Mouse (Mus musculus): ENCODE measurements around the gene Cdk5rap2.

Cdk5rap2 gene

DNA sequence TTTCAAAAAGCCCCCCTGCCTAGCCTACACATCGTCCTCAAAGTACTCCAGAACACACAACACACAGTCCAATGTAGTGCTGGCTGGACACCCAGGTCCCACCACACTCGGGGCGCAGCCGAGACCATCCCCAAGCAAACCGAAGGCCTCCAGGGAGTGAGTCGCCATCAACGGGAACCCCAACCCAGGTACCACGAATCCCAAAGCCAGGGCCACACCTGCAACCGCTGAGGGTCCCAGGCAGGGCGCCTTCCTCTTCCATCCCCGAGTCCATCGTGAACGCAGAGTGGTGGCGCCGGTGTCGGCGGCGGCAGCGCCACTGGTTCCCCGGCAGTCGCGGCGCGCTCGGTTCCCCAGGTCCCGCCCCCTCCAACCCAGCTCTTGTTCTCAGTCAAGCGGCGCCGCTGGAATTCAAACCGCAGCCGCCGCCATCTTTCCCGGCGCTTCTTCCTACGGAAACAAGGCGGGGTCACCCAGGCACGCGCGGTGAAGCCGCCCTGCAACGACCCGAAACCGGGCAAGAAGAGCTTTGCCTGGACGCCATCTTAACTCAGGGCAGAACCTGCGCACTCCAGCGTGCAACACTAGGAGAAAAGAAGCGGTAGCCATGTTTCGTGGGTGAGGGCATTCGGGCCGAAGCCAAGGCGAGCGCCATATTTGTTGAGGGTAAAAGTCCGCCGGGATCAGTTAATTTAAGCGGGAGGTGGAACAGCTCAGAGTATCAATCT lies at the start of gene Cdk5rap2:
TSS of gene Cdk5rap2 (minus strand) at position 450 of the 728 bp plus-strand sequence.
- DNase-seq (ENCODE audit: low spot score): peak; percentile 96

DNA sequence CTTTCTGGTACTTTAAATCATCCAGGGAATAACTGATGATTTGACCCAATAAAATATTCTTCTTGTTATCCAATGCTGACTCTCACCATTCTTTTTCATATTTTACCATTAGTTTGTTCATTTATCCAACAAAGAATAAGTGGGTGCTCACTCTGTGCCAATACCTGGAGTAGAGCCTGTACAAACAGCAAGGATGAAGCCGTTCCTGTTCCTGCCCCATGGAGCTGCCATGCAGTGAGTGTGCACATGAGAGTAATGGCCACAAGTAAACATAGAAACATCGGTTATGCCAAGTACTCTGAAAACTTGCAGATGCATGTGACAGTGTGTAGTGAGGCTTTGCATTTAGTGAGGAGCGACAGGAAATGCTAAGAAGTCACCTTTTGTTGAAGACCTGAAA lies 41.9 kb upstream of the Cdk5rap2 start:
- no peak for DNase-seq (ENCODE audit: low spot score)

DNA sequence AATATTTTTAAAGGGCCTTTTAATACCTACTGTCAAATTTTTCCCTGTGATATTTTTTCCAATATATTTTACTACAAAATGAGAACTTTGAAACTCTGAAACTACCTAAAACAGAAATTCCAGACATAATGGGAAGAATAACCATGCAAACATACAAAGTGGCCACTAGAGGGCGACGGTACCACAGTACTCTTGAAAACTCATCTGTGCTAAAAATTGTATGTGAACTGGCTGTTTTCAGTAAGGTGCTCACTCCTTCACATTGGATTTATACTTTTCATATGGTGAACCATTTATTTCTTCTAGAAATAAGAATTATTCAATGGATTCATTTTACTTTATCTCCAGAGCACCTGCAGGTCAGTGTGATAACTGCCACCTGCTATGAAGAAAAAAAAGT lies 41.5 kb upstream of the Cdk5rap2 start:
- DNase-seq (ENCODE audit: low spot score): peak; percentile 16

DNA sequence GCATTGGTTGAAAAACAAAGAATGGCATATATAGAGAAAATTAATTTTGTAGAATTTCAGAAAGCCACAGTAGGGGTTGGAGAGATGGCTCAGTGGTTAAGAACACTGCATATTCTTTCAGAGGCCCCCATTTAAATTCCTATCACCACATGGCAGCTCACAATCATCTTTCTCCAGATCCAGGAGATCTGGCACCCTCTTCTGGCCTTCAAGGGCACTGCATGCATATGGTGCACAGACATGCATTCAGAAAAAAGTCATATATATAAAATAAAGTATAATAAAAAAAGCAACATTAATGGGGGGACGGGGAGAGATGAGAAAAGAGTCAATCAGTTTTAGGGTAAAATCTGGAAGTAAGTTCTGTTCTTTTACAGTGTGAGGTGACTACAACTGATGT lies 39.4 kb upstream of the Cdk5rap2 start:
- no peak for DNase-seq (ENCODE audit: low spot score)

DNA sequence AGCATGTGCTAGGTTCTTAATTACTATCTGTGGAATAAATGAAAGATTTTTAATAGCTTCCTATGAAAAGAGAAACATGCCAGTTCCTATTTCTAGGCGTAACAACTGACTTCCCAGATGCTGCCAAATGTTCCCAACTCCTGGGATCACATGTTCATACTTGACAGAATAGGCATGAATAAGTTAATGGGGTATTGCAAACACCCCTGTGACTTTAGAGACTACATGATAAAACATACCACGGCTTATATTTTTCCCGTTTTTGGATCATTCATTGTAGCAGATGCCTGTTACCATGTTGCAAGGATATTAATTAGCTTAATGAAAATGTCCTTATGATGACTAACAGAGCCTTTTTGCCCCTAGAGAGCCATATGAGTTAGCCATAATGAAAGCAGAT lies 36.5 kb upstream of the Cdk5rap2 start:
- no peak for DNase-seq (ENCODE audit: low spot score)

DNA sequence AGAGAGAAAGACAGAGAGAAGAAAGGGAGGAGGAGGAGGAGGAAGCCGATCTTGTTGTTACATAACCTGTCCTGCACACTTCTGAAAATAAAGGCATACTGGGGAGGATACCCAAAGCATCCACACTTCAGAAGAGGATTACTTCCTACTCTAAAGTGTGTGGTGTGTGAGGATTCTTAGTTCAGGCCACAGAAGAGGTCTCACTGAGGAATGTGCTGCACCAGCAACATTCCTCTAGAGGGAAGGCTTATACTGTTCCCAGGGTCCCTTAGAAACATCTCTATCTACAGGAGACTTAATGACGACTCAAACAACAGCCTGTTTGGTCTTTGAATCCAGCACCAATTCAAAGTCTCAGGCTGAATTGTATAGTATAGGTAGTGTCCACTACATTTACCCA lies 10.0 kb upstream of the Cdk5rap2 start:
- no peak for DNase-seq (ENCODE audit: low spot score)

DNA sequence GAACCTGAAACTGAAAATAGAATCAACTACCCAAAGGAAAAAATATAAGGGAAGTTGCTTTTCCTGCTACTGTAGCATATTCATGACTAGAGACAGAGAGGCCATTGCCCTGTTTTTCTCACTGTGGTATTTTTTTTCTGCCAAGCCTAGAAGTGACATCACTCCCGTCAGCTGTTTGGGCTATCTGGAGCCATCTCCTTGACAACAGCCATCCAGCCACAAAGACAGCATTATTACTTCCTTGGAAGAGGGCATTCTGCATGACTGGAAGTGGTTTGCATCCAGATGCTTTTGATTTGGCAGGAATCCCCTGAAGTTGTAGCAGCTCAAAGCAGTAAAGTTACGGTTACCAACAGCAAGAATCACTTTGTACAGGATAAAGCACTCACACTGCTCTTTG lies 1.9 kb upstream of the Cdk5rap2 start:
- DNase-seq (ENCODE audit: low spot score): no peak

DNA sequence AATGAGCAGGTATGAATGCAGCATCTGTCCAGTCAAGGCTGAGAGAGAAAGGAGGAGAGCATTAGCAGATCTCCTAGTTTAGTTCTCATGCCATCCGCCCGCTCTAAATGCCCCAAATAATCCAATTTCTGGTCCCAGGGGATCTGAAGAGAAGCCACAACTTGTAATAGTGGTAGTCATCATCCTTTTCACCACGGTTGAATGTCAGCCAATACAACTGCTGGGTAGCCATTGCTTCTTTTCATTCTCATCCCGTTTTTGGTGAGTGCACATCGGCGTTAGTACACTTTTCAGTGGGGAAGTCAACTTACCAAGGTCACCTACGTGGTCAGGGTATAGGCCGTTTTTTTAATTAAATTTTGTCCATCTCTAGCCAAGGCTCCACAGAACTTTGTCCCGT lies 787 bp downstream of the Cdk5rap2 start:
- no peak for DNase-seq (ENCODE audit: low spot score)

DNA sequence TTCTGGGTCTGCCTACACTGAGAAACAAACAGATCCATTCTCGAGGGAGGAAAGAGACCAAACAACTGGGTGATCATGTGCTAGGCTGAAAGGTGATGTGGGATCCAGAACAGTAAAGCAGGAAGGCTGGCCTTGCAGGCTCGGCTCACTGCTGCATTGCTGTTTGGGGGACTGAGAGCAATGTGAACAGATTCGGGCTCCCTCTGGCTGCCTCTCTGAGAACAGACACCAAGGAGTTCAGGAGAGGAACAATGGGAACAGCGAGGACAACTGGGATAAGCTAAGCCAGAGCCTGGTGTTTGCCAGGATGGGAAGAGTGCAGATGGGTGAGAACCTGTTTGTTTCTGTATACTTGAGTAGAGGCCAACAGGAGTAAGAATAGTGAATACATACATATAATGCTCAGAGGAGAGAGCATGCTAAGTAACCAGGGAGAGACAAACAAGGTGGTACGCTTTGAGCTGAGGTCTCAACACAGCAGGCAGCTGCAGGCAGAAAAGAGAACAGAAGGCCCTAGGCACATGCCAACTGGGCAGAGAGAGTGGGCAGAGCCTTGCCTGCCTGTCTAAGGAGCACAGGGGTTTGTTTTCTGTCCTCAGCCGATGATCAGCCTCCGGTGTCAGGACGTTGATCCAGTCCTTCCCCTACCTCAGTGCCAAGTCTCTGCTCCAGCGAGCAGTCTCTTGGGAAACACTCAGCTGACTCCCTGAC lies 8.0 kb downstream of the Cdk5rap2 start:
- DNase-seq (ENCODE audit: low spot score): peak; percentile 16

DNA sequence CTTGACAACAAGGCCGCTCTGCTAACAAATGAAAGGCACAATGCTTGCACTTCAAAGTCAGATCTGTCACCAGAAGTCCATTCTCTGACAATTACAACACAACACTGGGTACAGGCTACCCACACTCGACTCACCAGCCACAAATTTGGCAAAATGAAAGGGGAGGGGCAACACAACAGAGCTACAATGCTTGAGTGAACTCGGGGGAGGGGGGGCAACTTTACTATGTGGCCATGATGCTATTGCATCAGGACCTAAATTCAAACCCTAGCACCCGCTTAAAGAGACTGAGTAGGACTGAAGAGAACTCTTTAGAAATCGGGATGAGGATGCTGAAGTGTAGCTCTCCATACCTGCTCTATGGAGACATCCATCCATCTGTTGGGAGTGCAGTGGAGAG lies 10.8 kb downstream of the Cdk5rap2 start:
- no peak for DNase-seq (ENCODE audit: low spot score)

DNA sequence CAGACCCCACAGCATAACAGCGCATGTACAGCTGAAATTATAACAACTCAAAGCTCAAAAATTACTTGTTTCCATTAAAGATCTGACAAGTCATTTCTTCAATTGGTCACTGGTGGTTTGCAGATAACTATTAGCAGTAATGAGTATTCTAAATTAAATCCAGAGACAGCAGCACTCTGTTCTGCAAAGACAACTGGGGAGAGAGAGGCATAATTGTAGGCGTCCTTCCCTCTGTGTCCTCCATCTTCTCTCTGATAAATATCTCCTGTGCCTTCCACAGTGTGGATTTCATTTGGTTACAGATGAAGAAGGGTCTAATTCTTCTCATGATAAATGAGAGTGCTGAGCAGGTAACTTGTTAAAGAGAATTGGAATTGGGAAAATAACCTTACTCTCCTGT lies 11.2 kb downstream of the Cdk5rap2 start:
- DNase-seq (ENCODE audit: low spot score): no peak

DNA sequence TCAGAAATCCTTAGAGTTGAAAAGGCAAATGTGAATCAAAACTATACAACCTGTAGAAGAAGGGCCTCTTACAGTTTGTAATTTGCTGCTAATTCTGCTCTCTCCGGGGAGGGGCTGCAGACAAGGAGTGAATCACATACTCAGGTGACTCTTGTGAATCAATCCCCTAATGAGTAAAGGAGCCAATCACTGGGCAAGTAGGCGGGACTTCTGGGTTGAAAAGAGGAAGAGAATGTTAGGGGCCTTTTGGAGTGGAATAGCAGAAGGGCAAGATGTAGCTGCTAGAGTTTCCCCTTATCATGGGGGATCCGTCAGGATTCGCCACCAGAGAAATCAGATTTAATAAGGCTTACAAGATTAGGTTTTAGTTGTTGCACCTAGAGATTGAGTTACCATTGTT lies 12.2 kb downstream of the Cdk5rap2 start:
- no peak for DNase-seq (ENCODE audit: low spot score)

DNA sequence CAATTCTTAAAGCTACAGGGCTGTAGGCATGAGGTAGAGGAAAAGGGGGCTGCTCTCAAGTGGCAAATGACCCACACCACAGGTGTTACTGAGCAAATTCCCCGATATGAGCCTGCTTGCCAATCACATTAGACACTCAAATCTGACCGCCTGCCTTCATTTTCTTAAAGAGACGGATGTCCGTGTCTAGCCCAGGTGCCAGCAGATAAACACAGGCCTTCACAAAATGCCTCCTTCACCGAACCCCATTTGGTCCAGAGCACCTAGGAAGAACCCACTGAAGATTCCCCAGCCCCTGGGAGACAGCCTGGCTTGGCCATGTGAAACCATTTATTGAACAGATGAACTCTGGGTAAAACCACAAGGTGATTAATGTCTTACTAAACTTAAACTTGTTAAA lies 13.5 kb downstream of the Cdk5rap2 start:
- no peak for DNase-seq (ENCODE audit: low spot score)

DNA sequence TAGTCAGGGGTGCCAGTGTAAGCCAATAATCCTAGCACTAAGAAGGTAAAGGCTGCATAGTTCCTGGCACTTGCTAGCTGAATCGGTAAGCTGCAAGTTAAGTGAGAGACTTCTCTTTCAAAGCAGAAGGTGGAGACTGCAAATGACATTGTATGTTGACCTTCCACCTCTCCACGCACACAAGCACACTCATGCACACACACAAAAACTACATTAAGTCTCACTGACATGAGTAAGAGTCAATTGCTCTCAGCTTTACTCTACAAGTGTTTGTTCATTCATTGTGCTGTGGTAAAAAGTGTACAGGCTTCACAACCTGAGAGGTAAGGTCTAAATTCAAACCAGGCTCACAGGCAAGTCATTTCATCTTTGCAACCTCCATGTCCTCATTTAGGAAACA lies 15.5 kb downstream of the Cdk5rap2 start:
- no peak for DNase-seq (ENCODE audit: low spot score)

DNA sequence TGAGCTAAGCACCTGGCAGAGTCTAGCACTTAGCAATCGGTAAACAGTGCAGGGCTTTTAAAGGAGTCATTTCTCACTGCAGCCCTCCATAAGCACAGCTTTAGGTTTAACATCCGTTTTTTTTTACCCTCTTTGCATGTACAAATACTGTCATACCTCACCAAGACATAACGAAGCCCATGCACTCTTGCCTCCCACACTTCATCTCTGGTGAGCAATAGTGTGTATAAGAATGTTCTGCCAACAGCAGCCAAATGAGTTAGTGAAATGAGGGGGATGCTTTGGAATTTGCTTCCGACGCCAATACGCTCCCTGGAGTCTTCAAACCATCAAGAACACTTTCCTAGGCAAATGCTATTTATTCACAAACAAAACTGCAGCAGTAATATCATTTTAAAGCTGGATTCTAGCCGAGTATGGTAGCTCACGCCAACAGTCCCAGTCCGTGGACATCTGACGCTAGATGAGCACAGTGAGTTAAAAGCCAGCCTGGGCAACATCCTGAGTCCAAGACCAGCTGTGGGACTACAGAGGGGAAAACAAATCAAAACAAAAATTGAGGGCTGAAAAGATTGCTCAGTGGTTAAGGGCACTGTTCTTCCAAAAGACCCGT lies 18.4 kb downstream of the Cdk5rap2 start:
- DNase-seq (ENCODE audit: low spot score): no peak

DNA sequence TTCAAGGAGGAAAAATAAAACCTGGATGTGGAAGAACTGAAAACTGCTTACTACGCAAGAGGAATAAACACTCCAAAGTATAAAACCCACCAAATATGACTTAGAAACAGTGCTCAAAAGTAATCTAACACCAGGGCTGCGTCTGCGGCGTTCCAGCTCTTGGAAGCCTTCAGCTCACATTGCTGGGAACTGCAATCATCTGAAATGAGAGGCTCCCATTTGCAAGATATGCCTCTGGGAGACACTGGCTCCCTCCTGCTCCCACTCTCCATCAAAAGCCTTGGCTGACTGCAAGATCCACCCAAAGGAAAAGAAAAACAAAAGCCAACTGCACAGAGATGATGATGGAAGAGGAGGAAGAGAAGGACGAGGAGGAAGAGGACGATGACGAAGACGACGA lies 19.2 kb downstream of the Cdk5rap2 start:
- DNase-seq (ENCODE audit: low spot score): peak; percentile 21

DNA sequence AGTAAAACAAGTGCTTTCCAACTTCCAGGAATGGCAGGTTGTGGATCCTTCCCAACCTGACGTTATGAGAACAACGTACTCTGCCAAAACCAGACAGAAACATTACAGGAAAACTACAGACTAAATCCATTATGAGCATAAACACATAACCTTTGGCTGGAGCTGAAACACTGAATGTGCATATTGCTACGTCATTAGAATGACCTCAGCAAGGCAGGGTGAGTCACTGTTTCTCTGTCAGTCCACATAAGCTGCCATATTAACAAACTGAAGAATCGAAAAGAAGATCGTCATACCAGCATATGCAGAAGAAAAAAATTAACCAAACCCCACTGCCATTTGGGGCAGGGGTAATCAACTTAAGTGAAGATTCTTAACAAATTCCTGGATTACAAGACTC lies 24.0 kb downstream of the Cdk5rap2 start:
- DNase-seq (ENCODE audit: low spot score): no peak

DNA sequence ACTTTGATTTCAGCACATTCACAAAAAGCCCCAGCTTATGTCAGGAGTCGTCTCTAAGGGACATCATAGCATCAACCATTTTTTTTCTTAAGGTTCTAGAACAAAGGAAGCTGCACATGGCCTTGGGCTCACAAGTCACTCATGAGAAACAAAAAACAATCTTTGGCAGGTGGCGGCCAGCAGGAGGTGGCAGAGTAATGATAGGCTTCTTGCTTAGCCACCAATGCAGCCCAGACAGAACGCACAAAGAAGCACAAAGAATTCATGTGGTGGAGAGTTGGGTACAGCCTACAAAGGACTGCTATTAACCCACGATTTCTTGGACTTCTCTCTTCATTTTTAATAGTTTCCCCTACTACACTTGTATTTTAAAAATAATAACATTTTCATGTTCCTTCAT lies 32.9 kb downstream of the Cdk5rap2 start:
- DNase-seq (ENCODE audit: low spot score): no peak

DNA sequence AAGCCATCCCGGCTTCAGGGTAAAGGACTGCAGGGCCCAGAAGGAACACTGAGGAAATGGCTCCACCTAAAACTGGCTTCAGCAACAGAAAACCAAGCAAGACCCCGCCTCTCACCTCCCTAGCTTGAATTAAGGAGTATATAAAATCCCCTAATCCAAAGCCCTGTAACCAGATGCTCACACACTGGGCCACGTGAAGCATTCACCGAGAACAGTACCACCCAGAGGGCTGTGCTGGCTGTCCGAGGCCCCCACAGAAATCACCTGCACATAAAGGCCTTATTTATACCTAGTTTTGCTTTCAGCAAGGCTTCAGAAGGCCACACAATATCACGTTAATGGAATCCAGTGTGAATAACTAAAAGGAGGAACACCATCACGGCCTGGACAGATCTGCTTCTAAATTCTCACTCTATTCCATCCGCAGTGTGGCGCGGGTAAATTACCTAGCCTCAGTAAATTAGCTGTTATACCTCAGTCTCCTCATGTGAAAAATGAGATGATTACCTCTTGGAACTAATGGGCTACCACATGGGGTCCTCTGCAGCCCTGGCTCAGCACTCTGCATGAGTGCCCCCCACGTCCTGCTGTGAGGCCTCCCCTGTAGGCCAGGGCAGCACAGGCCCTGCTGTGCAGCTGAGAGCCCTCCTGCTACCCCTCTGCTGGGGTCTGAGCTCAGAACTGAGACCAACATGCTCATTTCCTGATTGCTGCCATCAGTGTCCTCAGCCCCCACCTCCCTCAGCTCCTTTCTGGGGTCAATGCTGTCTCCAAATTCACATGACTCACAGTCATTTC lies 45.0 kb downstream of the Cdk5rap2 start:
- no peak for DNase-seq (ENCODE audit: low spot score)

DNA sequence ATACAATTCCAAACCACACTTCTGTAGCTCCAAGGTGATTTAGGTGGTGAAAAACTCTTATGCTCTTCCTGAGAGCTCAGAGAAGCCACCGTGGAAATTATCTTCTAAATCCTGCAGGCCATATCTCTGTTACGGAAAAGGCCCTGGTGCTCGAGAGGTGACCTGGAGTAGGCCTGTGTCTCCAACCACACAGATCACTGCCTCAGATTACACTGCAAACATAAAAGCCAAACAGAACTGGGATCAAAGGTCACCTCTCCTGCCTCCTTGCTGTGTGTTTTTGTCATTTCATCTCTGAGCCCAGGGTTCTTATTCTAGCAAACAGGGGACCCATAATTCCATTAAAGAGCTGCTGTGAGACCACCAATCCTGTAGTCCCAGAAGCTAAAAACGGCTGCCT lies 48.9 kb downstream of the Cdk5rap2 start:
- DNase-seq (ENCODE audit: low spot score): no peak

DNA sequence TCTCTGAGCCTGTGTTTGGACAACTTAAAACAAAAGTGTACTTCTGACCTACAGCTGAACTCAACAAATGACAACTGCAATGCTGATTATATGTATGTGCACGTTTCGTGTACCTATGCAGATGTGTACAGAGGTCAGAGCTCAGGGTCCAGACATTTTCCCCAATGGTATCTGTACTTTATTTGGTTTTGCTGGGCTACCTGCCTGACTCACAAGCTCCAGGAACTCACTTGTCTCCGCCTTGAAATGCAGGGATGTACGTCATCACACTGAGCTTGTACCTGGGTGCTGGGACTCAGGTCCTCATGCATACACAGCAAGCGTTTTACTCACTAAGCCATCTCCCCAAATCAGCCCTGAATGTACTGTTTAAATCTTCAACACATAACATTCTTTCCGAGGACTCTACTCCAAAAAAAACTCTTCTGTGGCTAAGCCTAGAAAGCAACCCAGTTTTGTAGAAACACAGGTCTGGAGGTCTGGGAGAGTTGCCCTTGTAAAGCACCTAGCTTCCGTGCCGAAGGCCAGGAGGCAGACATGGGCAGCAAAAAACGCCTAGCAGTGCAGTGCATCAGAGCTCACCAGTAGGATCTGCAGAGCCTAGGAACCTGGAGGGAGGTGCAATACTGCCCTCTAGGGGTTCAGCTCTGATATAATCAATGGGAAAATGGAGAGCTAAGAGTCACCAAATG lies 54.4 kb downstream of the Cdk5rap2 start:
- DNase-seq (ENCODE audit: low spot score): peak; percentile 54

DNA sequence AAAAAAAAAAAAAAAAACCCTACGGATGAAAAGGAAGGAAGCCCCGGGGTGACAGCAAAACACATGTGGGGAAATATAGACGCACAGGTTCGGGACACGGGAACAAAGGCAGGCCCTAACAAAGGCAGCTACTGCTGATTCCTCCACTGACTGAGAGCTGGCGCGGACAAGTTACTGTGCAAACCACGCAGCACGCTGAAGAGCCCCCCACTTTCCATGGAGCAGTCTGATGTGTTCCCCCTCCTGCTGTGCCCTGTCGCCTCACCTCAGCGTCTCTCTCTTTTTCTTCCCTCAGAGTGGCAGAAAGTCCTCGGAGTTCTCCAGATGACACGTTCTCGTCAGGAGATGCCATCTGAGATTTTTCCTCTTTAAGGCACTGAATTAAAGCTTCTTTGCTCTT lies 55.8 kb downstream of the Cdk5rap2 start:
- no peak for DNase-seq (ENCODE audit: low spot score)
